Mouse (Mus musculus) intestine, postnatal 0 days (tissue): ENCODE results near the gene Med8. TPM values are rescaled to one million over a fixed set of nuclear protein-coding genes. Genes with fewer than 3 reads are reported as not detected.

Experiments
- ATAC-seq: fragments of 200-750 bp; cut with Nextera tagmentation; 2 replicates; pipeline ENCODE4 v1.8.0; 2017; ENCODE audit warnings: mild to moderate bottlenecking, moderate TSS enrichment, moderate library complexity
- H3K27ac ChIP-seq: fragments of 300-500 bp; sonication (generic); 2 replicates; pipeline ENCODE4 v1.5.1; 2014; ENCODE audit warnings: mild to moderate bottlenecking, low read depth, low read length, moderate library complexity
- H3K27me3 ChIP-seq: fragments of 300-500 bp; sonication (generic); replicated peaks from 2 replicates; pipeline ENCODE4 v1.6.1; 2014; ENCODE audit warnings: low read length, mixed read lengths; ENCODE audit not compliant: control insufficient read depth, insufficient read depth
- H3K36me3 ChIP-seq: fragments of 300-500 bp; sonication (generic); 2 replicates; pipeline ENCODE4 v1.6.1; 2014; ENCODE audit warnings: mild to moderate bottlenecking, moderate library complexity; ENCODE audit not compliant: control insufficient read depth, insufficient read depth
- H3K4me1 ChIP-seq: fragments of 300-500 bp; sonication (generic); replicated peaks from 2 replicates; pipeline ENCODE4 v1.6.1; 2014; ENCODE audit warnings: antibody characterized with exemption, low read length, mixed read lengths; ENCODE audit not compliant: control insufficient read depth, insufficient read depth
- H3K4me2 ChIP-seq: fragments of 300-500 bp; sonication (generic); replicated peaks from 2 replicates; pipeline ENCODE4 v1.6.1; 2014; ENCODE audit warnings: low read depth, mild to moderate bottlenecking, moderate library complexity
- H3K4me3 ChIP-seq: fragments of 300-500 bp; sonication (generic); 2 replicates; pipeline ENCODE4 v1.5.1; 2014; ENCODE audit warnings: low read depth, low read length
- H3K9ac ChIP-seq: fragments of 300-500 bp; sonication (generic); 2 replicates; pipeline ENCODE4 v1.6.1; 2014; ENCODE audit warnings: mild to moderate bottlenecking, low read depth, low read length
- H3K9me3 ChIP-seq: fragments of 300-500 bp; sonication (generic); 2 replicates; pipeline ENCODE4 v1.6.1; 2016; ENCODE audit warnings: mixed run types; ENCODE audit not compliant: control insufficient read depth
- CTCF ChIP-seq: sonication (generic); IDR thresholded peaks from 2 replicates; pipeline ENCODE4 v1.5.1; 2016; ENCODE audit warnings: low read depth, mild to moderate bottlenecking, control low read depth, antibody characterized with exemption, moderate library complexity
- WGBS: fragments of 180-500 bp; shearing (Covaris S2); extraction: QIAGEN DNeasy Blood & Tissue Kit; methylation state at CpG from one replicate; pipeline ENCODE4 v1.1.7; 2014; 5-methylcytosine and 5-hydroxymethylcytosine counted together
- polyA plus RNA-seq: library from polyadenylated mRNA; unstranded; fragments of >200 nt; fragmentation: Nextera tagmentation; extraction: Ambion mirVana; gene quantifications from 2 replicates; pipeline ENCODE4 v1.2.1, GENCODE M21; 2015

Med8 gene
- polyA plus RNA-seq, 1 experiment from 2014 or later, result 71.8 TPM

- Histone ChIP-seq H3K36me3 (peaks cover 60% of the 10 kb centered on the region), H3K9me3 (no peaks in the 10 kb centered on the region), H3K27me3 (no peaks in the 10 kb centered on the region), H3K4me2 (no peak overlapping the region), H3K4me1 (no peaks in the 10 kb centered on the region), H3K9ac (no peak overlapping the region), H3K4me3 (no peak overlapping the region), H3K27ac (no peak overlapping the region)
- WGBS, result 92% methylated on average over 12 of the region's 12 CpGs
- no peak for TF ChIP-seq CTCF
- ATAC-seq, result no peak
Observed at GRCm38 (mm10) chr4:118402701-118403100, 6.4 kb upstream of the Med8 start.

DNA sequence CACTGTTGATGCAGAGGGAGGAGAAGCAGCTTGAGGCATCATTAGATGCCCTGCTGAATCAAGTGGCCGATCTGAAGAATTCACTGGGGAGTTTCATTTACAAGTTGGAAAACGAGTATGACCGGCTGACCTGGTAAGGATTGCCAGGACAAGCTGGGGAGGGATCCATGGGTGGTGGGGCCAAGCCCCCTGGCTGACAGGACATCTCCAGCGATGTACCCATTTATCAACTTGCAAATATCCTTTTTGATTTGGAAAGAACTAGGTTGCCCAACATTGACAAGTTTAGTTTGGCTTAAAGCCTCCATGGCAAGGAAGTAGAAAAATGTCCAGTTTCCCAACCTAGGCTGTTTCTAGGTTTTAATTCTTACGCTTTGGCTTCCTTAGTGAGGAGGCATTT is 1.7 kb downstream of the Med8 start:
- WGBS, result 86% methylated on average over 5 of the region's 5 CpGs
- Histone ChIP-seq H3K27me3 (no peaks in the 10 kb centered on the region), H3K27ac (no peak overlapping the region), H3K9ac (no peak overlapping the region), H3K9me3 (no peaks in the 10 kb centered on the region), H3K36me3 (peaks cover 35% of the 10 kb centered on the region), H3K4me3 (no peak overlapping the region), H3K4me2 (no peak overlapping the region), H3K4me1 (peaks cover 4% of the 10 kb centered on the region; the same call in 1 of the 2 replicates)
- no peak for TF ChIP-seq CTCF
- no peak for ATAC-seq

DNA sequence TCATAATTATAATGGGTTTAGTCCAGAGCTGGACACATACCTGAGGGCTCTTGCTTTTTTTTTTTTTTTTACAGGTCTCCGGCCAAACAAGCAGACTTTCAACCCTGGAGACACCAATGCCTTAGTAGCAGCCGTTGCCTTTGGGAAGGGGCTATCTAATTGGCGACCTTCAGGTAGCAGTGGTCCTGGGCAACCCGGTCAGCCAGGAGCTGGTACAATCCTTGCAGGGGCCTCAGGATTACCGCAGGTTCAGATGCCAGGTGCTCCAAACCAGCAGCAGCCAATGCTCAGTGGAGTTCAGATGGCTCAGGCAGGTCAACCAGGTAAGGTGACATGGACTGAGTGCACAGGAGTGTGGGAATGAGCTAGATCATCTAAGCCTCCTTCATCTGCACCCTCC is 4.4 kb downstream of the Med8 start:
- TF ChIP-seq CTCF, result no peak
- H3K27me3 ChIP-seq, result no peaks in the 10 kb centered on the region
- 98% methylated on average over 5 of the region's 5 CpGs for WGBS
- H3K4me3 ChIP-seq, result no peak overlapping the region
- H3K9me3 ChIP-seq, result no peaks in the 10 kb centered on the region
- ATAC-seq, result no peak
- peaks cover under 1% of the 10 kb centered on the region; the same call in 1 of the 2 replicates for H3K4me1 ChIP-seq
- H3K4me2 ChIP-seq, result no peak overlapping the region
- H3K27ac ChIP-seq, result no peak overlapping the region
- no peak overlapping the region for H3K9ac ChIP-seq
- peaks cover 60% of the 10 kb centered on the region for H3K36me3 ChIP-seq

DNA sequence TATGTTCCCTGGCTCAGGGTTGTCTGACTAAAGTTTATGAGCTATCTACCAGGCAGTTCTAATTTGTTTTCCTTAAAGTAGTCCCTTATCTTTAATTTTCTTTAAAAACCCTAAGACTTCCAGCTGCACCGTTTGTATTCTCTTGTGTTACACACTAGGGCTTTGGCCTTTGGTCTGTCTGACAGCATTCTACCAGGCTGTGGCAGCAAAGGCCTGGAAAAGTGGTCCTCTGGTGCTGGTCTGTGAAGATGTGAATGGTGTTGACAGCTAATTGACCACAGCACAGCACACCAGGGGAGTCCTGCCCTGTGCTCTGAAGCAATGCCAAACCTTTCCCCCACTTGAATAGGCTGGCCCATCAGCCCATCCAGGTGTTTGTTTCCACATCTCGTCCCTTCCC is 6.6 kb downstream of the Med8 start:
- Histone ChIP-seq H3K27me3 (no peaks in the 10 kb centered on the region), H3K4me1 (no peaks in the 10 kb centered on the region), H3K9ac (no peak overlapping the region), H3K36me3 (peaks cover 72% of the 10 kb centered on the region), H3K27ac (no peak overlapping the region; the same call in 1 of the 2 replicates), H3K9me3 (no peaks in the 10 kb centered on the region), H3K4me3 (no peak overlapping the region), H3K4me2 (no peak overlapping the region)
- ATAC-seq, result no peak
- 79% methylated on average over 2 of the region's 2 CpGs for WGBS
- TF ChIP-seq CTCF, result peak; percentile 24; the same call in 1 of the 2 replicates

DNA sequence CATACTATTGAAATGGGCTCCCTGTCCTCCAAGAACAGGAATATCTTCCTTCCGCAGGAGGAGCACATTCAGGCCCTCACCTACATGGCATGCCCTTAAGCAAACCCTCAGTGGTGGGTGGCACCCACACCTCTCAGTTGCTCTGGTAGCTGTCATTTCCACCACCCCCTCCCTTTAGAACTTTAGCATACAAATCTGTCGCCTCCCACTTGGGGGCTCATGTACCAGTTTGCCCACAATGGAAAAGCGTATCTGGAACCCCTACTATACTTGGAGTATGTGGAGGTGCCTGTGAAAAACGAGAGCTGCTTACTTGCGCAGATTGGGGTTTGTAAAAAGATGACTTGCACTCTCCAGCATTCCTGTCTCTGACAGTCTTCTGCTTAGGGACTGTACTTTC is 7.2 kb downstream of the Med8 start:
- Histone ChIP-seq H3K4me1 (no peaks in the 10 kb centered on the region), H3K36me3 (peaks cover 72% of the 10 kb centered on the region)
- WGBS, result 95% methylated on average over 5 of the region's 5 CpGs

DNA sequence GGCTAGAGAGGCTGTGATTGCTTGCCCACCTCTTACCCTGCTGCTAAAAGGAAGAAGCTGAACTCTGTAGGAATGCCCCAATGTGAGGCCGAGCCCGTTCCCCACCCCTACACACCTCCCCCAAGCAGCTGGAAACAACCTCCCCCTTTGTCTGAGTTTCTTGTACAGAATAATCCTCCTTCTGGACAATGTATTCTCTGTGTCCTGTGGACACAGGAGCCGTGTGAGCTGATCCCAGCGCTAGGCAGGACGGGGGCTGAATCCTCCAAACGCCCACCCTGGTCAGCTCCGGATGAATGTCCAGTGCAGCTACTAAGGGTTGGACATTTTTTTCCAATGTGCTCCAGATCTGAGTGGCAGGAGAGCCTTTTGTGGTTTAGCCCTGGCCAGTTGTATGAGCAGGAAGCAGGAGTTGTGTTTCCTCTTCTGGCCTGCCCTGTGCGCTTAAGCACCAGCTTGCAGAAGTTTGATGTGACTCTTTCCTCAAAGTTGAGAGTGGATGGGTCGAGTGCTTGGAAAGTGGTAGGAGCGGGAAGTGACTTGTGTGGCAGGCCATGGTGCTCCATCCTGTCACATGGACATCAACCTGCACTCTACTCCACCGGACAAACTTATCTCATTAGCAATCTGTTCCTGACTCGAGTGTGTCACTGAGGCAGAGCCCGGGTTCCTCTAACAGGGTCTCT is 8.1 kb downstream of the Med8 start:
- 83% methylated on average over 13 of the region's 13 CpGs for WGBS
- H3K27me3 ChIP-seq, result no peaks in the 10 kb centered on the region
- no peak for TF ChIP-seq CTCF
- H3K27ac ChIP-seq, result no peak overlapping the region
- no peak overlapping the region for H3K4me2 ChIP-seq
- no peak overlapping the region for H3K4me3 ChIP-seq
- no peaks in the 10 kb centered on the region; the same call in 1 of the 2 replicates for H3K4me1 ChIP-seq
- peaks cover 74% of the 10 kb centered on the region for H3K36me3 ChIP-seq
- H3K9me3 ChIP-seq, result no peaks in the 10 kb centered on the region
- H3K9ac ChIP-seq, result no peak overlapping the region
- ATAC-seq, result no peak

More for the DNA sequence above, 7.2 kb downstream of the Med8 start:
- ATAC-seq, result no peak
- H3K27ac ChIP-seq, result no peak overlapping the region
- H3K4me3 ChIP-seq, result no peak overlapping the region
- H3K9me3 ChIP-seq, result no peaks in the 10 kb centered on the region
- H3K27me3 ChIP-seq, result no peaks in the 10 kb centered on the region
- no peak for TF ChIP-seq CTCF
- H3K9ac ChIP-seq, result no peak overlapping the region
- H3K4me2 ChIP-seq, result no peak overlapping the region
